Mouse (Mus musculus): ENCODE data around the gene Wwc2.
A peak's percentile ranks its signal among the peaks of the same experiment; 100 is the strongest.

Wwc2 gene

GRCm38 (mm10) chr8:47990911-47991820 lies at the start of gene Wwc2:
Wwc2 (minus strand) TSS chr8:47990924.
- DNase-seq (ENCODE audit: low spot score in 2 of 2) = peak in 1 of 2 experiments; percentile 19

GRCm38 (mm10) chr8:48038261-48038934 lies 47.7 kb upstream of the Wwc2 start:
- DNase-seq (ENCODE audit: low spot score in 2 of 2) = no peak

- no peak for DNase-seq (ENCODE audit: low spot score in 2 of 2)
Observed at GRCm38 (mm10) chr8:48032046-48032445, 41.3 kb upstream of the Wwc2 start.

GRCm38 (mm10) chr8:48030667-48031066 lies 39.9 kb upstream of the Wwc2 start:
- DNase-seq (ENCODE audit: low spot score in 2 of 2) = no peak

GRCm38 (mm10) chr8:48026796-48027195 lies 36.1 kb upstream of the Wwc2 start:
- DNase-seq (ENCODE audit: low spot score in 2 of 2) = no peak

- no peak for DNase-seq (ENCODE audit: low spot score in 2 of 2)
Observed at GRCm38 (mm10) chr8:48023206-48023605, 32.5 kb upstream of the Wwc2 start.

GRCm38 (mm10) chr8:48019737-48020136 lies 29.0 kb upstream of the Wwc2 start:
- no peak for DNase-seq (ENCODE audit: low spot score in 2 of 2)

GRCm38 (mm10) chr8:48016538-48016937 lies 25.8 kb upstream of the Wwc2 start:
- DNase-seq (ENCODE audit: low spot score in 2 of 2) = peak; percentile 55 to 63

- no peak for DNase-seq (ENCODE audit: low spot score in 2 of 2)
Observed at GRCm38 (mm10) chr8:48014386-48014785, 23.7 kb upstream of the Wwc2 start.

- no peak for DNase-seq (ENCODE audit: low spot score in 2 of 2)
Observed at GRCm38 (mm10) chr8:48013281-48013680, 22.6 kb upstream of the Wwc2 start.

GRCm38 (mm10) chr8:48011871-48012270 lies 21.1 kb upstream of the Wwc2 start:
- DNase-seq (ENCODE audit: low spot score in 2 of 2) = no peak

GRCm38 (mm10) chr8:48010977-48011376 lies 20.3 kb upstream of the Wwc2 start:
- DNase-seq (ENCODE audit: low spot score in 2 of 2) = no peak

- DNase-seq (ENCODE audit: low spot score in 2 of 2) = no peak
Observed at GRCm38 (mm10) chr8:48009399-48009798, 18.7 kb upstream of the Wwc2 start.

GRCm38 (mm10) chr8:48008936-48009335 lies 18.2 kb upstream of the Wwc2 start:
- DNase-seq (ENCODE audit: low spot score in 2 of 2) = no peak

- no peak for DNase-seq (ENCODE audit: low spot score in 2 of 2)
Observed at GRCm38 (mm10) chr8:48006869-48007268, 16.1 kb upstream of the Wwc2 start.

GRCm38 (mm10) chr8:48002551-48002950 lies 11.8 kb upstream of the Wwc2 start:
- no peak for DNase-seq (ENCODE audit: low spot score in 2 of 2)

- DNase-seq (ENCODE audit: low spot score in 2 of 2) = no peak
Observed at GRCm38 (mm10) chr8:48001395-48001794, 10.7 kb upstream of the Wwc2 start.

GRCm38 (mm10) chr8:47996712-47997111 lies 6.0 kb upstream of the Wwc2 start:
- no peak for DNase-seq (ENCODE audit: low spot score in 2 of 2)

GRCm38 (mm10) chr8:47996126-47996525 lies 5.4 kb upstream of the Wwc2 start:
- no peak for DNase-seq (ENCODE audit: low spot score in 2 of 2)

- DNase-seq (ENCODE audit: low spot score in 2 of 2) = no peak
Observed at GRCm38 (mm10) chr8:47995391-47995790, 4.7 kb upstream of the Wwc2 start.

GRCm38 (mm10) chr8:47994618-47995274 lies 4.0 kb upstream of the Wwc2 start:
- DNase-seq (ENCODE audit: low spot score in 2 of 2) = no peak

GRCm38 (mm10) chr8:47990386-47990772 lies 345 bp downstream of the Wwc2 start:
- DNase-seq (ENCODE audit: low spot score in 2 of 2) = peak; percentile 33 to 53
